Mouse (Mus musculus) ES-CJ7 (cell line): ENCODE measurements at regions not wholly inside any gene's neighbourhood (a gene's known extent, or its start where the extent isn't known, plus 50 kb on each side); places are given as distances from the start of the nearest gene placed in this dataset.

Experiments used
- DNase-seq: peaks from one replicate; pipeline ENCODE4 v3.0.0; 2011; ENCODE audit warnings: low read depth, low spot score

- peak; percentile 5 for DNase-seq
These were observed 435.6 kb upstream of the Klhl1 start for GRCm38 (mm10) chr14:96954462-96954861.

- DNase-seq = peak; percentile 12
These were observed 389.8 kb upstream of the Klhl1 start for GRCm38 (mm10) chr14:96908737-96909136.

GRCm38 (mm10) chr14:96879701-96880100, 360.8 kb upstream of the Klhl1 start:
- no peak for DNase-seq

- DNase-seq = no peak
These were observed 353.1 kb upstream of the Klhl1 start for GRCm38 (mm10) chr14:96871969-96872368.

DNA sequence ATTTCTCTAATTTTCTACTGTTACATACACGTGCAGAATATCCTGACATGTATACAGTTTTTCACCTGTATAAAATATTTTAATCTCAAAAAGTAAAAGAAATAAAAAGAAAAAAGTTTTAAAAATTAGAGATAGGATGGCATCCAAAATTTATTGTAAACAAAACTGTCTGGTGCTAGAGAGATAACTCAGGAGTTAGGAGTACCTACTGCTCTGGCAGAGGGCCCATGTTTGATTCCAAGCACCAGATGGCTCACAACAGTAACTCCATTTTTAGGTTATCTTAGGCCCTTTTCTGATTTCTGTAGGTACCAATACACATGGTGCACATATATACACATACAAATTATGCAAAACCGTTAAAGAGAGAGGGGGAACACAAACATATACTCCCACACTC, 320.0 kb upstream of the Klhl1 start:
- no peak for DNase-seq

GRCm38 (mm10) chr14:96825083-96825482, 306.2 kb upstream of the Klhl1 start:
- no peak for DNase-seq

DNA sequence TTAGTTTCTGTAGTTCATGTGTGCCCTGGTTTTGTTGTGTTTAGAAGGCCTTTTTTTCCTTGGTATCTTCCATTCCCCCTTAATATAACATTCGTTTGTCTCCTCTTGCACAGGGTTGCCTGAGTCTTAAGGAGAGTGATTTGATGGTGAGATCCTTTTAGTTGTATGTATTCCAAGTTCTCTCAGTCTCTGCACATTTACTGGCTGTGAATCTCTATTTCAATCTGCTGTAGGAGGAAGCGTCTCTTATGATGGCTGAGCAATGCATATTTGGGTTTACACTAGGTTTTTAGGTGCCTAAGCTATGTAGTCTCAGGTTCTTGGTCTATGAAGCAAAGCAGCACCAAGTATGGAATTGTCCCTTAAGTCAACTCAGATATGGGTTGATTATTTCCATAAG, 296.8 kb upstream of the Klhl1 start:
- DNase-seq = no peak

DNA sequence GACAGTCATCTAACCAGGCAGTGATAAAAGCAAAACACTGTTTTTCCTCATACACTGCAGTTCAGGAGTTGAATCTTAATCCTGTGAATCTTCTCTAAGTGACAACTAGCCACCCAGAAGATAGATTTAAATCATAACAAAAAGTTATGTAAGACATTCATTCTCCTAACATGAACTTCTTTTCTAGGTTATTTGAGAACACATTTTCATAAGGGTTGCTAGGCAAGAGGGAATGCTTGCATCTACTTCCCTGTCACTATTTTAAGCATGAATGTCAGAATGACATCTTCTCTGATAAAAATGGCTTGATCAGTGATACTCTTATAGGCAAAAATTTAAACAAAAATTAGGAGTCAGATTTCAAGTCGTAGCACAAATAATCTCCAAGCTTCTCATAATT, 286.4 kb upstream of the Klhl1 start:
- no peak for DNase-seq

DNA sequence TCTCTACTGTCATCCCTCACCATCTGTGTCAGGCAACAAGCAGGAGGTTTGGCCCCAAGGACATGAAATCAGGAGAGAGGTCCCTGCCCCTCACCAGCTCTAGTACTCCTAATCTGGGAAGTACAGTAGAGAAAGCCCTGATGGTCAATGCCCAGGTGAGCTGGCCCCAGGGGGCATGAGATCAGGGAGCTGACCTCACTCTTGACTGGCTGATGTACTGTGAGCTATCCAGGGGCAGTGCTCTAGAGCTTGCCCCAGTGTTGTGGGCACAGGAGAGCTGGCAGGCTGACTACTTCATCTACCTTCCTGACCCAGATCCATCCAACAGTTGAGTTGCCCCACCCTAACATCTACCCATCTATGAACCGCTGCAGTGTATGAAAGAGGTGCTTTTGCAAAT, 275.9 kb upstream of the Klhl1 start:
- no peak for DNase-seq

- no peak for DNase-seq
These were observed 269.0 kb upstream of the Klhl1 start for GRCm38 (mm10) chr14:96787917-96788316.

DNA sequence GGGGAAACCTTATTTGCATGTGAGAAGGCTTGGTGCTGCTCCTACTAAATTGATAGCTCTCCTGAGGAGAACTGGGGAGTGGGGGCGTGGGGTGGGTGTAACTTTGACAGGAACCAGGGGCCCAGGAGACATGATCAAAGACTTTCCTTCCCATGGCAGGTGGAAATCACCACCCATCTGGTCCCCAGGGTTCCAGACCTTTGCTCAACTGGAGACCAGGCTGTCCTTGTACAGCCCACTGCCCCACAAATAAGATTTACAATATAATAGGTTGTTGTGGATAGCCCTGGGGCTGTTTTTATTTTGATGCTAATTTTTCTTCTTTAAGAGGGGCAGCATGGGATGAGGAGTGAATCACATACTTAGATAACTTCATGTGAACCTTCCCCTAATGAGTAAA, 268.4 kb upstream of the Klhl1 start:
- peak; percentile 61 for DNase-seq

DNA sequence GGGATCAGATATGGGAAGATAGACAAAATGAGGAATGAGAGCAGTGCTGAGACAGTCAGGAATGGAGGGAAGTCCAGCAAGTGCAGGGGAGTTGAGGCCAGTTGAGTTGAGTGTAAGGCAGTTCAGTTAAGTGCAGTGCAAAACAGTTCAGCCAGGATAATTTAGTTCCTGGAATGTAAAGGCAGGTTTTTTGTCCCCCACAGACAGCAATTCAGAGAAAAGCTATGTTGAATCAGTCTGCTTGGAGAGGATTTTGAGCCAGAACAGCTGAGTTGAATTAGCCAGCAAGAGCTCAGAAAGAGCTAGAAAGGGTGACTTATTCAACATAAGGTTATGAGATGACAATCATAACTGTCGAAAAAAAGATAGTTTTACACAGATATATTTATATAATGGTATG, 256.9 kb upstream of the Klhl1 start:
- no peak for DNase-seq

GRCm38 (mm10) chr14:96760591-96760990, 241.7 kb upstream of the Klhl1 start:
- DNase-seq = peak; percentile 3

GRCm38 (mm10) chr14:96733211-96733610, 214.3 kb upstream of the Klhl1 start:
- DNase-seq = no peak

- DNase-seq = no peak
These were observed 178.2 kb upstream of the Klhl1 start for GRCm38 (mm10) chr14:96697086-96697485.

GRCm38 (mm10) chr14:96690923-96691322, 172.0 kb upstream of the Klhl1 start:
- DNase-seq = no peak

DNA sequence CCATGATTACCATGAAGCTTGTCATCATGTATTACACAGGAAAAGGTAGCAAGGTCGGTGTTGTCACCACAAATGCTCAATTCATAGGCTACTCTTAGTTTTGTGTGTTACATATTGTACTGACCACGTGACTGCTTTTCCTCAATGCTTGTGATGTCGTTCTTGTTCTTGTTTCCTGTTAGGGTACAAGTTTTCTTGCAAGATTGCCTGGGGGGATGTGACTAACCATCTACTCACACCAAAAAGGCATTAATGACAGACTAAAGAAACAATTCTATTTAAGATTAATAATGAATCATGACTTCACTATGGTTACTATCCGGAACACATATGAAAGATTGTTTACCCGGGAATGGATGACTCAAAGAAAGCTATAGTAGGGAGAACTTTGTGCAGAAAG, 165.0 kb upstream of the Klhl1 start:
- DNase-seq = no peak

DNA sequence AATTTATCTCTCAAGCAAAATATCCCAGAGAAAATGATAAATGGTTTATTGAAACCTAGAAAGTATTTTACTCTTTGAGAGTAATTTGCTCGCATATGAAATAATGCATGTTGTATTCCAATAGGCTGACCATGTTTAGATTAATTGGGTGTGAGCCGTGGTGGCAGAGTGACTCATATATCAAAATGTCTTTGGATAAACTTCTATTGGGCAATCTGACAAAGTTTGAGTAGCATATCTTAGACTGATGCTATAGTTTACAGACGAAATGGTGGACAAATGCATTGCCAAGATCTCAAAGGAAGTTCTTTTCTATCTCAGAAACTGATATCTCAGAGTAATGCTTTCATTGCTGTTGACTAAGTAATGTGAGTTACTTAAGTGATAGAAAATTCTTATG, 162.8 kb upstream of the Klhl1 start:
- DNase-seq = no peak

- no peak for DNase-seq
These were observed 157.3 kb upstream of the Klhl1 start for GRCm38 (mm10) chr14:96676213-96676612.

- DNase-seq = no peak
These were observed 149.7 kb upstream of the Klhl1 start for GRCm38 (mm10) chr14:96668635-96669034.

DNA sequence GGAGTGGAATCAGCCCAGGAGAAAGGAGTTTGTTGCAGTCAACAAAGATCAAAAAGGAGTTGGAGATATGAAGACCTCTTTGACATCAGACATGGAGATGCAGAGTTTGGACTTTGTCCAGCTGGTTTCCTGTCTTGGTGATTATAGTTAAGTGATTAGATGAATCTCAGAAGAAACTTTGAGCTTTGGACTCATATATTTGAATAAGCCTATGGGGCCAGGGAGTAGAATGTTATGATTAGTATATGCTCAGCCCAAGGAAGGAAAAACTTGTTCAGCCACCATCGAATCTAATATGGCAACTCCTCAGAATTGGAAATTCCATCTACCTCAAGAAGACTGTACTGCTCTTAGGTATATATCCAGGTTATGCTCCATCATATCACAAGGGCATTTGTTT, 137.6 kb upstream of the Klhl1 start:
- DNase-seq = no peak

DNA sequence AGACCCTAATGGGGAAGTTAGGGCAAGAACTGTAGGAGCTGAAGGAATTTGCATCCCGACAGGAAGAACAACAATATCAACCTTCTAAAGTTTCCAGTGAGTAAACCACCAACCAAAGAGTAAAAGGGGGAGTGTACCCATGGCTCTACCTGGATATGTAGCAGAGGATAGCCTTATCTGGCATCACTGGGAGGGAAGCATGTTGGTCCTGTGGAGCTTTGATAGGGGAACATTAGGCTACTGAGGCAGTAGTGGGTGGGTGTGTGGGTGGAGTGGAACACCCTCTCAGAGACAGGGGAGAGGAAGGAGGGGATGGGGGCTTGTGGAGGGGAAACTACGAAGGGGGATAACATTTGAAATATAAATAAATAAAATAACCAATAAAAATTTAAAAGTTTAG, 111.4 kb upstream of the Klhl1 start:
- no peak for DNase-seq

GRCm38 (mm10) chr14:96606736-96607135, 87.8 kb upstream of the Klhl1 start:
- DNase-seq = no peak

GRCm38 (mm10) chr14:96601092-96601491, 82.2 kb upstream of the Klhl1 start:
- peak; percentile 4 for DNase-seq

DNA sequence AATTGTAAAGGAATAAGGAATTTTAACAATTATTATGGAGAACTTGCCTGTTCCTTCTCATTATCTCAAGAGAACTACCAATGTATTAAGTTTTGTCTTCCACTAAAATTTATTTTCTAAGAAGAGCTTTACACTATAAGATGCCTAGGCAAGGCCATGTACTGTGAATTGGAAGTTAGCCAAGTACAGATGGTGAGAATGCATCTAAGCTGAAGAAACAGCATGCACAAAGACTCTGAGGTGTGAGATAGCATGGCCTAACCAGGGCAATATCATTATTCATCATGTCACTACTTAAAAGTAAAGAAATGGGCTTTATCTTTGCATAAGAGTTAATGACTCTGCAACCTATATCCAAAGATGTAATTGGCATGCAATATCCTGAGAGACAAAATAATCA, 73.1 kb upstream of the Klhl1 start:
- DNase-seq = no peak
